ENCODE assay signal across 9 mouse cellular contexts in the genomic region with DNA sequence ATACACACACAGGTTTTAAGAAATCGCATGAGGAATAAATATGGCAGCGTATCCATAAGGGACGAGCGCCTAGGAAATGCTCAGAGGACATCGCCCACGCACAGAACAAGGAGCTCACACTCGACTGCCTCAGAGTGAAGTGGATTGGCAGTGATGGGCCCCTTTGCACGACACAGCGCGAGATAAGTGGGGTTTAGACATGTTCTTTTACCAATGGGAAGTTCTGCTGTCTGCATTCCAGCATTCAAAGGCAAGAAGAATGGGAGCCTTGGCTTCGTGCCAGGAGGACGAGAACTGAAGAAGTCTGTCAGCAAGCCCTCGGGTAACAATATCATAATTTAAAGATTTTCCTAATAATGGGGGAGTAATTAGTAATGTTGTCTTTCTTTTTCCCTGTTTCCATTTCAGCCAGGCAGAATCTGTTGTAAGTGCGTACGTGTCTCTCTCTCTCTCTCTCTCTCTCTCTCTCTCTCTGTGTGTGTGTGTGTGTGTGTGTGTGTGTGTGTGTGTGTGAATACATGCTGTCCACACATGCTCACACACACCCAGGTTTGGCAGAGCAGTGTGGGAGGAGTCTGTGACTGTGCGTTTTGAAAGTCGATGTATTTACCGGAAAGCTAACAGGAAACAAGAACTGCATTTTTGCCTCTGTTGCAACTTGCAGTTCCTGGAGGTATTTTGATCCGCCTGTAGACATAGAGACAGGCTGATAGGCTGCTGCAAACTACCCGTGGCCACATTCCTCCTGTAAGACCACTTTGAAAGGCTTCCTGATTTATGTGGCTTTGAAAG.
DNase-seq lines count a peak whose midpoint lies in the region; ATAC-seq and TF ChIP-seq lines count a peak whose summit lies in the region.
"Had no signal": no experiment of that assay in that cellular context is flagged by ENCODE, and none has a peak within 500 bp of the region (broad histone marks: within the 10 kb centered on the region; RNA-seq: fewer than 3 reads in every experiment).

No protein-coding gene starts in this region.

- H3K4me2 ChIP-seq in embryonic facial prominence, embryonic 12.5 days (replicated peaks): 0 out of 2 replicates have a peak overlapping the region, but pooled peaks have one; percentile 1
- no peak overlapping the region for H3K4me2 ChIP-seq in lung, postnatal 0 days (replicated peaks; ENCODE audit: low read depth, low read length)

- H3K27me3 ChIP-seq in embryonic facial prominence, embryonic 12.5 days: no peaks in the 10 kb centered on the region
- H3K27me3 ChIP-seq in lung, postnatal 0 days (replicated peaks; ENCODE audit: insufficient read depth, low read length): no peaks in the 10 kb centered on the region

- H3K9ac ChIP-seq in embryonic facial prominence, embryonic 12.5 days: no peak overlapping the region
- H3K9ac ChIP-seq in lung, postnatal 0 days (replicated peaks; ENCODE audit: low read depth): no peak overlapping the region

- H3K4me3 ChIP-seq in embryonic facial prominence, embryonic 12.5 days: no peak overlapping the region
- no peak overlapping the region for H3K4me3 ChIP-seq in lung, postnatal 0 days (ENCODE audit: low read depth, low read length)
- H3K4me3 ChIP-seq: left cerebral cortex, adult 2 months had no signal

- ATAC-seq in embryonic facial prominence, embryonic 12.5 days (ENCODE audit: insufficient number of reproducible peaks, insufficient read depth, low FRiP score, low TSS enrichment): no peak
- peak; percentile 37; the same call in 1 of the 2 replicates for ATAC-seq in lung, postnatal 0 days
- no peak for ATAC-seq in monocyte, adult 5-6 weeks (replicated peaks; ENCODE audit: insufficient number of reproducible peaks, low FRiP score, low TSS enrichment, poor library complexity, severe bottlenecking)

- no peak for TF ChIP-seq CTCF in lung, postnatal 0 days (IDR thresholded peaks at IDR 0.05)

- WGBS in embryonic facial prominence, embryonic 12.5 days: 59% methylated on average over 18 of the region's 20 CpGs
- WGBS in lung, postnatal 0 days: 45% methylated on average over 20 of the region's 20 CpGs

- TF ChIP-seq EP300 in lung, postnatal 0 days (IDR thresholded peaks at IDR 0.05): no peak

- 0 out of 2 replicates have a peak, but pooled peaks cover 8% of the 10 kb centered on the region for H3K4me1 ChIP-seq in embryonic facial prominence, embryonic 12.5 days
- no peaks in the 10 kb centered on the region for H3K4me1 ChIP-seq in lung, postnatal 0 days (ENCODE audit: insufficient read depth, low read depth, low read length)

- peak overlapping the region; percentile 23; the same call in 1 of the 2 replicates for H3K27ac ChIP-seq in embryonic facial prominence, embryonic 12.5 days
- no peak overlapping the region for H3K27ac ChIP-seq in lung, postnatal 0 days (ENCODE audit: low read length)
- H3K27ac ChIP-seq: left cerebral cortex, adult 2 months had no signal

- H3K9me3 ChIP-seq in embryonic facial prominence, embryonic 12.5 days: no peaks in the 10 kb centered on the region
- no peaks in the 10 kb centered on the region for H3K9me3 ChIP-seq in lung, postnatal 0 days (ENCODE audit: low read length)

- DNase-seq in cerebellum, postnatal 10 days: peak; percentile 58 to 64
- DNase-seq in cerebellum, adult 9-11 months: no peak
- peak; percentile 37 to 40 for DNase-seq in kidney, postnatal 4 days
- no peak for DNase-seq in kidney, postnatal 36 days
- peak; percentile 59 for DNase-seq in lung, postnatal 0 days (ENCODE audit: low spot score)
- DNase-seq in thymus, postnatal 36 days: peak; percentile 25 to 55

- H3K36me3 ChIP-seq in embryonic facial prominence, embryonic 12.5 days: no peaks in the 10 kb centered on the region
- H3K36me3 ChIP-seq in lung, postnatal 0 days (ENCODE audit: insufficient read depth, low read length): no peaks in the 10 kb centered on the region

Comparison
In these comparisons a context has a peak if more than half of its experiments do, and no peak if none do; other contexts are left out.
1. DNase-seq: peak in cerebellum, postnatal 10 days (2 of 2), kidney, postnatal 4 days (2 of 2), lung, postnatal 0 days (single experiment) and thymus, postnatal 36 days (2 of 2); none in cerebellum, adult 9-11 months (single experiment) and kidney, postnatal 36 days (0 of 2).